Mouse (Mus musculus) yolk sac, embryonic 10.5 days (tissue): ENCODE data around the gene Phldb1.
A peak's percentile ranks its signal among the peaks of the same experiment; 100 is the strongest.

ENCODE experiments used
- DNase-seq: peaks from one replicate; pipeline ENCODE4 v3.0.0-alpha.2; 2017; ENCODE audit warnings: low spot score

Phldb1 gene

GRCm38 (mm10) chr9:44708925-44709324 lies 26.1 kb downstream of the Phldb1 start:
- no peak for DNase-seq

GRCm38 (mm10) chr9:44708429-44708765 lies 26.6 kb downstream of the Phldb1 start:
- DNase-seq: peak; percentile 70

- no peak for DNase-seq
Observed at GRCm38 (mm10) chr9:44707749-44708428, 27.1 kb downstream of the Phldb1 start.

GRCm38 (mm10) chr9:44699730-44700129 lies 35.3 kb downstream of the Phldb1 start:
- no peak for DNase-seq

- DNase-seq: no peak
Observed at GRCm38 (mm10) chr9:44699196-44699595, 35.8 kb downstream of the Phldb1 start.

GRCm38 (mm10) chr9:44697866-44698265 lies 37.1 kb downstream of the Phldb1 start:
- no peak for DNase-seq

GRCm38 (mm10) chr9:44693071-44693470 lies 41.9 kb downstream of the Phldb1 start:
- DNase-seq: no peak

GRCm38 (mm10) chr9:44691671-44692520 lies 43.1 kb downstream of the Phldb1 start:
- DNase-seq: peak; percentile 51

GRCm38 (mm10) chr9:44690641-44691040 lies 44.4 kb downstream of the Phldb1 start:
- DNase-seq: peak; percentile 20

GRCm38 (mm10) chr9:44688013-44688412 lies 47.0 kb downstream of the Phldb1 start:
- DNase-seq: no peak

- DNase-seq: no peak
Observed at GRCm38 (mm10) chr9:44686638-44687037, 48.4 kb downstream of the Phldb1 start.

GRCm38 (mm10) chr9:44685346-44686330 lies 49.4 kb downstream of the Phldb1 start:
- peak; percentile 44 for DNase-seq

GRCm38 (mm10) chr9:44683046-44683445 lies 52.0 kb downstream of the Phldb1 start:
- DNase-seq: no peak

GRCm38 (mm10) chr9:44679565-44679964 lies 55.4 kb downstream of the Phldb1 start:
- peak; percentile 20 for DNase-seq

GRCm38 (mm10) chr9:44678288-44678871 lies 56.6 kb downstream of the Phldb1 start:
- DNase-seq: no peak

GRCm38 (mm10) chr9:44673005-44673404 lies 62.0 kb downstream of the Phldb1 start, which contains the start of gene Treh:
Gene Treh (plus strand): TSS chr9:44673233.
- no peak for DNase-seq

GRCm38 (mm10) chr9:44672291-44672865 lies 62.6 kb downstream of the Phldb1 start:
- DNase-seq: no peak

GRCm38 (mm10) chr9:44671416-44671815 lies 63.6 kb downstream of the Phldb1 start:
- no peak for DNase-seq

- no peak for DNase-seq
Observed at GRCm38 (mm10) chr9:44663706-44664105, 71.3 kb downstream of the Phldb1 start.

GRCm38 (mm10) chr9:44655098-44656066 lies 79.6 kb downstream of the Phldb1 start:
- DNase-seq: peak; percentile 40
